Mouse (Mus musculus): ENCODE results near the gene Dlx5.

- no peak for TF ChIP-seq POLR2A (IDR thresholded peaks at IDR 0.05; ENCODE audit: borderline replicate concordance, insufficient read depth, low read length)
- TF ChIP-seq CTCF (IDR thresholded peaks at IDR 0.05; ENCODE audit: borderline replicate concordance, insufficient read depth, low read depth, low read length) = no peak
Observed at GRCm38 (mm10) chr6:6877346-6877910, 4.5 kb downstream of the Dlx5 start.

Measured in cerebellum, adult 2 months (tissue).